Mouse (Mus musculus): ENCODE data around the gene Nipbl.
"Not testable (repeated sequence)": the region's sequence is repeated elsewhere in the genome, so short reads cannot be mapped to it uniquely, and the experiment has no call there.

DNA sequence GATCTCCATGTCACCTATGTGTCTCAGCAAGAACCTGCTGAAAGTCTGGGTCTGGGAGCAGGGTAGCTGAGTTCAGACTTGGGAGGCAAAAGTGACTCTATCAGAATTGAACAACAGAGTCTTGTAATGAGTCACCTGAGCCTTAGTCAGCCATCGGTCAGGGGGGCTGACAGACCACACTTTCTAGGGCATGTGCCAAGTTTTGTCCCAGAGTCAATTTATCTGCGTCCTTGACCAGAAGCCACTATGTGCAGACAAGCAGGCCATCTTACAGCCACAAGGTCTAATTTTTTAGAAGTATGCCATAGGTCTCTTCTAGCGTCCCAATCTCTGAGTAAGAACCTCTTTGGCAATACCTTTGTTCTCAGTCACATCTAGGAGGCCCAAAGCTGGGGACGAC is 166.3 kb downstream of the Nipbl start:
- TF ChIP-seq POLR2A (IDR thresholded peaks at IDR 0.05; ENCODE audit: control insufficient read depth, low read depth, low read length); CTCF (IDR thresholded peaks at IDR 0.05; ENCODE audit: control insufficient read depth, insufficient read depth, insufficient replicate concordance, low read depth, low read length): not testable (repeated sequence)

Measured in testis, adult 2 months (tissue).